Mouse (Mus musculus): Measurements from ENCODE around the gene Rsad2. TPM values are rescaled to one million over a fixed set of nuclear protein-coding genes. Genes with fewer than 3 reads are reported as not detected.

The Rsad2 gene
- total RNA-seq (2014; fragmentation: Nextera tagmentation): 0.89 and 1.2 TPM in 2 replicates
- total RNA-seq (2017): 1.2 and 3.4 TPM in 2 replicates

GRCm38 (mm10) chr12:26456028-26456698 lies at the start of gene Rsad2:
Rsad2 (minus strand) TSS chr12:26456452.
- peak; percentile 97 for ATAC-seq (replicated peaks; ENCODE audit: low FRiP score, low TSS enrichment, poor library complexity, severe bottlenecking)

- no peak for ATAC-seq (replicated peaks; ENCODE audit: low FRiP score, low TSS enrichment, poor library complexity, severe bottlenecking)
Measured at GRCm38 (mm10) chr12:26501042-26501441, 44.8 kb upstream of the Rsad2 start.

- no peak for ATAC-seq (replicated peaks; ENCODE audit: low FRiP score, low TSS enrichment, poor library complexity, severe bottlenecking)
Measured at GRCm38 (mm10) chr12:26489942-26490341, 33.7 kb upstream of the Rsad2 start.

- ATAC-seq (replicated peaks; ENCODE audit: low FRiP score, low TSS enrichment, poor library complexity, severe bottlenecking): no peak
Measured at GRCm38 (mm10) chr12:26488617-26489274, 32.5 kb upstream of the Rsad2 start.

GRCm38 (mm10) chr12:26487874-26488616 lies 31.8 kb upstream of the Rsad2 start:
- peak; percentile 80 for ATAC-seq (replicated peaks; ENCODE audit: low FRiP score, low TSS enrichment, poor library complexity, severe bottlenecking)

- peak; percentile 70; the same call in 1 of the 2 replicates for ATAC-seq (replicated peaks; ENCODE audit: low FRiP score, low TSS enrichment, poor library complexity, severe bottlenecking)
Measured at GRCm38 (mm10) chr12:26485738-26486580, 29.7 kb upstream of the Rsad2 start.

GRCm38 (mm10) chr12:26478196-26479004 lies 22.1 kb upstream of the Rsad2 start:
- no peak for ATAC-seq (replicated peaks; ENCODE audit: low FRiP score, low TSS enrichment, poor library complexity, severe bottlenecking)

GRCm38 (mm10) chr12:26477198-26477597 lies 20.9 kb upstream of the Rsad2 start:
- ATAC-seq (replicated peaks; ENCODE audit: low FRiP score, low TSS enrichment, poor library complexity, severe bottlenecking): peak; percentile 32

- ATAC-seq (replicated peaks; ENCODE audit: low FRiP score, low TSS enrichment, poor library complexity, severe bottlenecking): no peak
Measured at GRCm38 (mm10) chr12:26473746-26474145, 17.5 kb upstream of the Rsad2 start.

GRCm38 (mm10) chr12:26472770-26473481 lies 16.7 kb upstream of the Rsad2 start:
- ATAC-seq (replicated peaks; ENCODE audit: low FRiP score, low TSS enrichment, poor library complexity, severe bottlenecking): peak; percentile 82

- no peak for ATAC-seq (replicated peaks; ENCODE audit: low FRiP score, low TSS enrichment, poor library complexity, severe bottlenecking)
Measured at GRCm38 (mm10) chr12:26471376-26471775, 15.1 kb upstream of the Rsad2 start.

GRCm38 (mm10) chr12:26470042-26470409 lies 13.8 kb upstream of the Rsad2 start:
- ATAC-seq (replicated peaks; ENCODE audit: low FRiP score, low TSS enrichment, poor library complexity, severe bottlenecking): no peak

GRCm38 (mm10) chr12:26469098-26470041 lies 13.1 kb upstream of the Rsad2 start, which contains the start of gene Cmpk2:
Cmpk2 (plus strand) TSS chr12:26469204.
- ATAC-seq (replicated peaks; ENCODE audit: low FRiP score, low TSS enrichment, poor library complexity, severe bottlenecking): peak; percentile 71

- ATAC-seq (replicated peaks; ENCODE audit: low FRiP score, low TSS enrichment, poor library complexity, severe bottlenecking): no peak
Measured at GRCm38 (mm10) chr12:26465600-26465999, 9.3 kb upstream of the Rsad2 start.

GRCm38 (mm10) chr12:26460091-26460490 lies 3.8 kb upstream of the Rsad2 start:
- ATAC-seq (replicated peaks; ENCODE audit: low FRiP score, low TSS enrichment, poor library complexity, severe bottlenecking): no peak

GRCm38 (mm10) chr12:26454682-26455081 lies 1.6 kb downstream of the Rsad2 start:
- ATAC-seq (replicated peaks; ENCODE audit: low FRiP score, low TSS enrichment, poor library complexity, severe bottlenecking): no peak

- ATAC-seq (replicated peaks; ENCODE audit: low FRiP score, low TSS enrichment, poor library complexity, severe bottlenecking): no peak
Measured at GRCm38 (mm10) chr12:26452951-26453350, 3.3 kb downstream of the Rsad2 start.
